Mouse (Mus musculus) bone marrow macrophage, adult 2 months (primary cell): Measurements from ENCODE around the gene Psma3.

Experiments
- CTCF ChIP-seq: IDR thresholded peaks from 2 replicates; pipeline ENCODE4 v1.5.1; 2012; ENCODE audit warnings: low read depth, mild to moderate bottlenecking, low read length, moderate library complexity
- POLR2A ChIP-seq: IDR thresholded peaks from 2 replicates; pipeline ENCODE4 v1.6.1; 2012; ENCODE audit warnings: mild to moderate bottlenecking, low read depth, low read length, borderline replicate concordance

GRCm38 (mm10) chr12:71042451-71042850 is 68.0 kb downstream of the Psma3 start:
- no peak for TF ChIP-seq CTCF
- no peak for TF ChIP-seq POLR2A
